Mouse (Mus musculus): Measurements from ENCODE around the gene Jaml.

DNA sequence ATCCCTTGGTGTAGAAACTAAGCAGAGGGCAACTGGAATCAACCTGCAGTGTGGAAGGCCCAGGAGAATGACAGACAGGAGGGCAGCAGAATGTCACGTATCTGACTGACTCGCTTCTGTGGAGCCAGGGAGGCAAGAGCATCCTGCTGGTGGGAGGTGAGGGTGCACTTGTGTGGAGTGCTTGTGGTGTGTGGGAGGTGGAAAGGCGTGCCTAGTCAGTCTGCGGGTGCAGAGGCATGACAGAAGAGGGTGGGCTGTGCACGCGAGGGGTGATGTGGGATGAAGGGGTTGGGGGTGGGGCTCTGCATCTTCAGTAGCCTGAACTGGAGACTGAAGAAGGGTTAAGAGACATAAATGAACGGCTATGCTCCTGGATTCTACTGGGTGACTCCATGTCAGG lies 74.4 kb downstream of the Jaml start:
- TF ChIP-seq CTCF (IDR thresholded peaks at IDR 0.05; ENCODE audit: borderline replicate concordance, insufficient read depth, low read depth, low read length) (no peak), POLR2A (IDR thresholded peaks at IDR 0.05; ENCODE audit: borderline replicate concordance, insufficient read depth, low read length) (no peak)

All from cerebellum, adult 2 months (tissue).